Mouse (Mus musculus) heart, adult 2 months (tissue): ENCODE data around the gene Rnaseh2b.

Source experiments
- CTCF ChIP-seq: fragments of 200-600 bp; IDR thresholded peaks from 2 replicates; pipeline ENCODE4 v1.8.1; 2022; ENCODE audit warnings: antibody characterized with exemption, mild to moderate bottlenecking, moderate library complexity
- EP300 ChIP-seq: fragments of 200-500 bp; IDR thresholded peaks from 2 replicates; pipeline ENCODE4 v1.6.1; 2011; ENCODE audit warnings: low read depth, low read length, control low read depth; ENCODE audit not compliant: insufficient read depth

GRCm38 (mm10) chr14:62309026-62309425, 16.6 kb downstream of the Rnaseh2b start:
- TF ChIP-seq EP300: no peak
- no peak for TF ChIP-seq CTCF
